In genomic region chr11:90363821-90364497, GRCm38 (mm10) we compare ENCODE assay signal across 13 mouse cellular contexts. TPM values are rescaled to one million over a fixed set of nuclear protein-coding genes. Genes with fewer than 3 reads are reported as not detected.
DNase-seq lines count a peak whose midpoint lies in the region; ATAC-seq and TF ChIP-seq lines count a peak whose summit lies in the region.
"Had no signal": no experiment of that assay in that cellular context is flagged by ENCODE, and none has a peak within 500 bp of the region (broad histone marks: within the 10 kb centered on the region; RNA-seq: fewer than 3 reads in every experiment).

No protein-coding gene starts in this region.

- H3K27me3 ChIP-seq in kidney, adult 2 months (replicated peaks; ENCODE audit: control insufficient read depth, insufficient read depth, low read length): no peaks in the 10 kb centered on the region
- no peaks in the 10 kb centered on the region for H3K27me3 ChIP-seq in kidney, embryonic 15.5 days
- no peaks in the 10 kb centered on the region for H3K27me3 ChIP-seq in kidney, embryonic 16.5 days (ENCODE audit: insufficient read depth, low read length)
- no peaks in the 10 kb centered on the region for H3K27me3 ChIP-seq in liver, embryonic 14.5 days (ENCODE audit: control insufficient read depth, insufficient read depth, low read length)
- H3K27me3 ChIP-seq in heart, embryonic 12.5 days (replicated peaks): no peaks in the 10 kb centered on the region; the same call in 1 of the 2 replicates
- H3K27me3 ChIP-seq in forebrain, embryonic 16.5 days (replicated peaks; ENCODE audit: control insufficient read depth, insufficient read depth, low read length): no peaks in the 10 kb centered on the region
- H3K27me3 ChIP-seq: limb, embryonic 15.5 days; midbrain, embryonic 15.5 days; neural tube, embryonic 13.5 days had no signal

- peak overlapping the region; percentile 91 for H3K27ac ChIP-seq in kidney, adult 2 months (ENCODE audit: insufficient read depth, low read depth, low read length)
- no peak overlapping the region for H3K27ac ChIP-seq in kidney, embryonic 15.5 days
- H3K27ac ChIP-seq in kidney, embryonic 16.5 days (ENCODE audit: low read length): no peak overlapping the region
- H3K27ac ChIP-seq in liver, embryonic 14.5 days: no peak overlapping the region
- no peak overlapping the region for H3K27ac ChIP-seq in heart, embryonic 12.5 days (ENCODE audit: poor library complexity, severe bottlenecking)
- H3K27ac ChIP-seq in forebrain, embryonic 16.5 days (ENCODE audit: low read length): no peak overlapping the region
- H3K27ac ChIP-seq: heart, adult 2 months; midbrain, embryonic 15.5 days; neural tube, embryonic 13.5 days had no signal

- 65% methylated on average over 10 of the region's 10 CpGs for WGBS in kidney, adult 2 months
- 91% methylated on average over 10 of the region's 10 CpGs for whole genome bisulfite sequencing in kidney, embryonic 15.5 days
- 88% methylated on average over 10 of the region's 10 CpGs for WGBS in kidney, embryonic 16.5 days
- 66% methylated on average over 10 of the region's 10 CpGs for WGBS in liver, embryonic 14.5 days (ENCODE audit: insufficient replicate concordance)
- 83% methylated on average over 10 of the region's 10 CpGs for WGBS in heart, embryonic 12.5 days
- WGBS in forebrain, embryonic 16.5 days: 83% methylated on average over 10 of the region's 10 CpGs

- H3K9me3 ChIP-seq in kidney, embryonic 15.5 days (replicated peaks): no peaks in the 10 kb centered on the region
- no peaks in the 10 kb centered on the region for H3K9me3 ChIP-seq in kidney, embryonic 16.5 days (ENCODE audit: low read length)
- H3K9me3 ChIP-seq in liver, embryonic 14.5 days (ENCODE audit: control insufficient read depth, low read length): no peaks in the 10 kb centered on the region
- no peaks in the 10 kb centered on the region for H3K9me3 ChIP-seq in heart, embryonic 12.5 days (replicated peaks)
- H3K9me3 ChIP-seq in forebrain, embryonic 16.5 days (ENCODE audit: control insufficient read depth, low read length): no peaks in the 10 kb centered on the region
- H3K9me3 ChIP-seq: limb, embryonic 15.5 days; midbrain, embryonic 15.5 days; neural tube, embryonic 13.5 days had no signal

- TF ChIP-seq EP300 in liver, embryonic 14.5 days (IDR thresholded peaks at IDR 0.05; ENCODE audit: low read depth): no peak

- no peak overlapping the region for H3K4me2 ChIP-seq in kidney, embryonic 15.5 days
- H3K4me2 ChIP-seq in kidney, embryonic 16.5 days (replicated peaks; ENCODE audit: low read depth, low read length): no peak overlapping the region
- H3K4me2 ChIP-seq in liver, embryonic 14.5 days (ENCODE audit: low read depth): no peak overlapping the region
- no peak overlapping the region for H3K4me2 ChIP-seq in heart, embryonic 12.5 days
- H3K4me2 ChIP-seq in forebrain, embryonic 16.5 days (ENCODE audit: low read length): no peak overlapping the region
- H3K4me2 ChIP-seq: limb, embryonic 15.5 days; midbrain, embryonic 15.5 days; neural tube, embryonic 13.5 days had no signal

- no peak for TF ChIP-seq POLR2A in kidney, adult 2 months (IDR thresholded peaks at IDR 0.05; ENCODE audit: low read depth, low read length)

- no peak overlapping the region for H3K4me3 ChIP-seq in kidney, adult 2 months (ENCODE audit: insufficient read depth, low read depth, low read length)
- H3K4me3 ChIP-seq in kidney, embryonic 15.5 days (replicated peaks): no peak overlapping the region
- no peak overlapping the region for H3K4me3 ChIP-seq in kidney, embryonic 16.5 days (ENCODE audit: low read length)
- H3K4me3 ChIP-seq in liver, embryonic 14.5 days (ENCODE audit: insufficient read depth in 1 of 2, low read depth in 2 of 2, low read length in 2 of 2): no peak overlapping the region
- H3K4me3 ChIP-seq in heart, embryonic 12.5 days: no peak overlapping the region
- no peak overlapping the region for H3K4me3 ChIP-seq in forebrain, embryonic 16.5 days (replicated peaks; ENCODE audit: low read length)
- H3K4me3 ChIP-seq: heart, adult 2 months; limb, embryonic 15.5 days; midbrain, embryonic 15.5 days; neural tube, embryonic 13.5 days had no signal

- ATAC-seq in kidney, embryonic 15.5 days (replicated peaks; ENCODE audit: low FRiP score): no peak
- ATAC-seq in kidney, embryonic 16.5 days (ENCODE audit: low FRiP score, low TSS enrichment): peak; percentile 58; the same call in 1 of the 2 replicates
- ATAC-seq in liver, embryonic 14.5 days (ENCODE audit: insufficient read depth): peak; percentile 70
- ATAC-seq in heart, embryonic 12.5 days (ENCODE audit: insufficient number of reproducible peaks, low FRiP score): no peak
- ATAC-seq in forebrain, embryonic 16.5 days: no peak
- ATAC-seq: midbrain, embryonic 15.5 days had no signal

- intact Hi-C loops in heart, postnatal 10 days (cut with DNase I): loop anchor here (5.0 kb wide), 2 partner anchors 47 to 253 kb away; no protein-coding TSS in a partner anchor

- H3K4me1 ChIP-seq in kidney, adult 2 months (ENCODE audit: control insufficient read depth, insufficient read depth, low read length): peaks cover 31% of the 10 kb centered on the region
- H3K4me1 ChIP-seq in kidney, embryonic 15.5 days: peaks cover 21% of the 10 kb centered on the region
- H3K4me1 ChIP-seq in kidney, embryonic 16.5 days (ENCODE audit: insufficient read depth, low read length): peaks cover 9% of the 10 kb centered on the region
- H3K4me1 ChIP-seq in liver, embryonic 14.5 days (replicated peaks; ENCODE audit: control insufficient read depth in 2 of 2, insufficient read depth in 2 of 2, low read length in 1 of 2): peaks cover 0 to 1% of the 10 kb centered on the region in 2 experiments; a peak in 2 of 4 replicates
- H3K4me1 ChIP-seq in heart, embryonic 12.5 days (replicated peaks): peaks cover 19% of the 10 kb centered on the region
- H3K4me1 ChIP-seq in forebrain, embryonic 16.5 days (replicated peaks; ENCODE audit: control insufficient read depth, insufficient read depth, low read length): peaks cover 3% of the 10 kb centered on the region

- no peak for TF ChIP-seq CTCF in kidney, adult 2 months (conservative IDR thresholded peaks at IDR 0.05; ENCODE audit: insufficient read depth, insufficient read length, low read depth, low read length)
- TF ChIP-seq CTCF in liver, embryonic 14.5 days (IDR thresholded peaks at IDR 0.05; ENCODE audit: low read depth): no peak

- no peaks in the 10 kb centered on the region for H3K36me3 ChIP-seq in kidney, adult 2 months (ENCODE audit: control insufficient read depth, insufficient read depth, low read length)
- H3K36me3 ChIP-seq in kidney, embryonic 15.5 days: no peaks in the 10 kb centered on the region
- H3K36me3 ChIP-seq in kidney, embryonic 16.5 days (ENCODE audit: insufficient read depth, low read length): no peaks in the 10 kb centered on the region
- no peaks in the 10 kb centered on the region for H3K36me3 ChIP-seq in liver, embryonic 14.5 days (replicated peaks; ENCODE audit: control insufficient read depth, insufficient read depth, low read depth)
- H3K36me3 ChIP-seq in heart, embryonic 12.5 days: no peaks in the 10 kb centered on the region
- no peaks in the 10 kb centered on the region for H3K36me3 ChIP-seq in forebrain, embryonic 16.5 days (ENCODE audit: control insufficient read depth, insufficient read depth)
- H3K36me3 ChIP-seq: limb, embryonic 15.5 days; midbrain, embryonic 15.5 days; neural tube, embryonic 13.5 days had no signal

- no peak overlapping the region for H3K9ac ChIP-seq in kidney, embryonic 15.5 days
- H3K9ac ChIP-seq in kidney, embryonic 16.5 days (replicated peaks; ENCODE audit: low read length): no peak overlapping the region
- H3K9ac ChIP-seq in liver, embryonic 14.5 days (replicated peaks): no peak overlapping the region
- H3K9ac ChIP-seq in heart, embryonic 12.5 days: no peak overlapping the region
- H3K9ac ChIP-seq in forebrain, embryonic 16.5 days (replicated peaks; ENCODE audit: low read depth, low read length): no peak overlapping the region
- H3K9ac ChIP-seq: limb, embryonic 15.5 days; midbrain, embryonic 15.5 days; neural tube, embryonic 13.5 days had no signal

- peak; percentile 93 for DNase-seq in kidney, adult 2 months
- DNase-seq in liver, embryonic 14.5 days (ENCODE audit: low read depth in 3 of 3, low spot score in 3 of 3): peak in 2 of 3 experiments; percentile 23 to 27
- no peak for DNase-seq in heart, postnatal 10 days
- DNase-seq: cerebellum, adult 11 months; thymus, adult 18-20 months had no signal

RNA-seq across cellular contexts. Expression of gene Hlf, which starts 26.7 kb away (rescaled TPM):
- 36.5 and 39.7 TPM in 2 replicates for polyA plus RNA-seq in kidney, adult 2 months (2012; rRNA removed)
- 1.9 and 2.9 TPM in 2 replicates for polyA plus RNA-seq in kidney, embryonic 15.5 days (2015; fragmentation: Nextera tagmentation; extraction: Ambion mirVana)
- 2.3 and 2.8 TPM in 2 replicates for polyA plus RNA-seq in kidney, embryonic 16.5 days (2015; fragmentation: Nextera tagmentation; extraction: Ambion mirVana)
- polyA plus RNA-seq in liver, embryonic 14.5 days (2012; rRNA removed): 2.5 and 2.7 TPM in 2 replicates
- polyA plus RNA-seq in liver, embryonic 14.5 days (2014; fragmentation: Nextera tagmentation; extraction: Ambion mirVana): 3.7 TPM in 2 replicates
- total RNA-seq in heart, postnatal 10 days (2021): 10 to 100 TPM; 15.7 to 22.1 TPM
- polyA plus RNA-seq in heart, embryonic 12.5 days (2016; fragmentation: Nextera tagmentation; extraction: Ambion mirVana): 2.7 and 3.7 TPM in 2 replicates
- polyA plus RNA-seq in forebrain, embryonic 16.5 days (2015; fragmentation: Nextera tagmentation; extraction: Ambion mirVana): 5.7 and 5.9 TPM in 2 replicates

Comparison
In these comparisons a context has a peak if more than half of its experiments do, and no peak if none do; other contexts are left out.
1. ATAC-seq: peak in kidney, embryonic 16.5 days (single experiment) and liver, embryonic 14.5 days (single experiment); none in kidney, embryonic 15.5 days (single experiment), heart, embryonic 12.5 days (single experiment) and forebrain, embryonic 16.5 days (single experiment).
2. DNase-seq: peak in kidney, adult 2 months (single experiment) and liver, embryonic 14.5 days (2 of 3); none in heart, postnatal 10 days (0 of 2).